ENCODE assay signal across 8 mouse cellular contexts in the genomic region with DNA sequence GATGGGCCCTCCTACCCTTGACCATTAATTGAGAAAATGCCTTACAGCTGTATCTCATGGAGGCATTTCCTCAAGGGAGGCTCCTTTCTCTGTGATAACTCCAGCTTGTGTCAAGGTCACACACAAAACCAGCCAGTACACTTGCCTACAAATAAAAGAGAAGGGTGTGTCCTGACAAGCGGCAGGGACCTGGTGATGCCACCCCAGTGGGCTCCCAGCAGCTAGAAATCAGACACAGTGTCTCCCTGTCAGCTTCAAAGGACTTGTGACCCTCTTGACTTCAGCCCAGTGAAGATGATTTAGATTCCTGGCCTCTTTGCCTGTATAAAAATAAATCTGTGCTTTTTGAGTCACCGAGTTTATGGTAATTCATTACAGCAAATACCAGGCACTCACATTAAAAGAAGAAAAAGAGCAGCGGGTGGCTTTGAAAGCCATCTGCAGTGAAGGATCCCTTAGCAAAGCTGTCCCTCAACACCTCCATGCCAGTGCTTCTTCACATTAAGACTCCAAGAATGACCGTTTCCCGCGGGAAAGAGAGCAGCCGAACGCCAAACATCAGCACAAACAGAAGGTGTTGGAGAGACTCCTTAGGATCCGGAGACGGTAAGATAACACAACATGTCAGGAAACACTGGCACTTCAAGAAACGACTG.
DNase-seq lines count a peak whose midpoint lies in the region; ATAC-seq and TF ChIP-seq lines count a peak whose summit lies in the region.

No protein-coding gene starts in this region.

- H3K27me3 ChIP-seq in embryonic facial prominence, embryonic 15.5 days = no peaks in the 10 kb centered on the region
- no peaks in the 10 kb centered on the region for H3K27me3 ChIP-seq in hindbrain, embryonic 12.5 days
- no peaks in the 10 kb centered on the region for H3K27me3 ChIP-seq in liver, embryonic 16.5 days (ENCODE audit: control insufficient read depth, insufficient read depth, low read depth, low read length)
- H3K27me3 ChIP-seq in stomach, postnatal 0 days (ENCODE audit: control insufficient read depth, insufficient read depth, low read length) = no peaks in the 10 kb centered on the region

- peak; percentile 37 to 43 for DNase-seq in right cerebral cortex, adult 2 months (ENCODE audit: low spot score in 2 of 2)
- no peak for DNase-seq in right cerebral cortex, postnatal 10 days (ENCODE audit: low spot score in 2 of 2)
- no peak for DNase-seq in stomach, postnatal 0 days (ENCODE audit: low spot score)
- DNase-seq in gastrocnemius, postnatal 14 days = no peak
- DNase-seq in spleen, postnatal 10 days (ENCODE audit: low spot score in 2 of 2) = no peak

- WGBS in embryonic facial prominence, embryonic 15.5 days = 8% methylated on average over 11 of the region's 11 CpGs
- WGBS in hindbrain, embryonic 12.5 days = 8% methylated on average over 11 of the region's 11 CpGs
- WGBS in liver, embryonic 16.5 days (ENCODE audit: insufficient replicate concordance) = 3% methylated on average over 11 of the region's 11 CpGs
- 5% methylated on average over 11 of the region's 11 CpGs for WGBS in stomach, postnatal 0 days

- no peak for TF ChIP-seq EP300 in stomach, postnatal 0 days (optimal IDR thresholded peaks at IDR 0.05)

- TF ChIP-seq CTCF in stomach, postnatal 0 days (IDR thresholded peaks at IDR 0.05; ENCODE audit: low read depth) = no peak

- H3K27ac ChIP-seq in embryonic facial prominence, embryonic 15.5 days (replicated peaks) = no peak overlapping the region
- H3K27ac ChIP-seq in hindbrain, embryonic 12.5 days = 0 out of 2 replicates have a peak overlapping the region, but pooled peaks have one; percentile 17
- H3K27ac ChIP-seq in liver, embryonic 16.5 days (ENCODE audit: low read length) = no peak overlapping the region
- peak overlapping the region; percentile 42; the same call in 1 of the 2 replicates for H3K27ac ChIP-seq in stomach, postnatal 0 days (replicated peaks)

- no peak overlapping the region for H3K9ac ChIP-seq in embryonic facial prominence, embryonic 15.5 days
- peak overlapping the region; percentile 35; the same call in 1 of the 2 replicates for H3K9ac ChIP-seq in hindbrain, embryonic 12.5 days
- no peak overlapping the region for H3K9ac ChIP-seq in liver, embryonic 16.5 days (ENCODE audit: low read depth, low read length)
- no peak overlapping the region for H3K9ac ChIP-seq in stomach, postnatal 0 days (ENCODE audit: low read length)

- intact Hi-C loops in gastrocnemius, postnatal 14 days (cut with DNase I; ENCODE audit: low total_unique reads) = no loop called here

- no peaks in the 10 kb centered on the region for H3K36me3 ChIP-seq in embryonic facial prominence, embryonic 15.5 days
- H3K36me3 ChIP-seq in hindbrain, embryonic 12.5 days = no peaks in the 10 kb centered on the region
- H3K36me3 ChIP-seq in liver, embryonic 16.5 days (ENCODE audit: control insufficient read depth, insufficient read depth) = no peaks in the 10 kb centered on the region
- H3K36me3 ChIP-seq in stomach, postnatal 0 days (ENCODE audit: control insufficient read depth, insufficient read depth, low read length) = no peaks in the 10 kb centered on the region

- peak overlapping the region; percentile 46 for H3K4me2 ChIP-seq in embryonic facial prominence, embryonic 15.5 days (replicated peaks)
- peak overlapping the region; percentile 46 for H3K4me2 ChIP-seq in hindbrain, embryonic 12.5 days (replicated peaks)
- H3K4me2 ChIP-seq in liver, embryonic 16.5 days (ENCODE audit: low read depth, low read length) = peak overlapping the region; percentile 41
- peak overlapping the region; percentile 46 for H3K4me2 ChIP-seq in stomach, postnatal 0 days (replicated peaks; ENCODE audit: low read depth)

- H3K4me3 ChIP-seq in embryonic facial prominence, embryonic 15.5 days (replicated peaks) = peak overlapping the region; percentile 25
- H3K4me3 ChIP-seq in hindbrain, embryonic 12.5 days = peak overlapping the region; percentile 17
- peak overlapping the region; percentile 4 for H3K4me3 ChIP-seq in liver, embryonic 16.5 days (ENCODE audit: low read depth, low read length)
- peak overlapping the region; percentile 17; the same call in 1 of the 2 replicates for H3K4me3 ChIP-seq in stomach, postnatal 0 days (ENCODE audit: low read depth, low read length)

- peaks cover 11% of the 10 kb centered on the region for H3K4me1 ChIP-seq in embryonic facial prominence, embryonic 15.5 days
- H3K4me1 ChIP-seq in hindbrain, embryonic 12.5 days = peaks cover 14% of the 10 kb centered on the region
- peaks cover 5% of the 10 kb centered on the region for H3K4me1 ChIP-seq in liver, embryonic 16.5 days (ENCODE audit: control insufficient read depth, low read depth, low read length)
- H3K4me1 ChIP-seq in stomach, postnatal 0 days (replicated peaks; ENCODE audit: control insufficient read depth, insufficient read depth) = no peaks in the 10 kb centered on the region; the same call in 1 of the 2 replicates

- no peak for ATAC-seq in embryonic facial prominence, embryonic 15.5 days (ENCODE audit: insufficient number of reproducible peaks, low FRiP score, low TSS enrichment, low read depth)
- ATAC-seq in hindbrain, embryonic 12.5 days (ENCODE audit: low FRiP score) = no peak
- 0 out of 2 replicates have a peak, but pooled peaks have one; percentile 21 for ATAC-seq in liver, embryonic 16.5 days (ENCODE audit: low read depth)
- ATAC-seq in stomach, postnatal 0 days (ENCODE audit: low FRiP score, low TSS enrichment) = no peak

- H3K9me3 ChIP-seq in embryonic facial prominence, embryonic 15.5 days (replicated peaks) = no peaks in the 10 kb centered on the region
- no peaks in the 10 kb centered on the region for H3K9me3 ChIP-seq in hindbrain, embryonic 12.5 days (replicated peaks)
- no peaks in the 10 kb centered on the region for H3K9me3 ChIP-seq in liver, embryonic 16.5 days (replicated peaks; ENCODE audit: control insufficient read depth, low read length)
- H3K9me3 ChIP-seq in stomach, postnatal 0 days (ENCODE audit: control insufficient read depth, low read length) = no peaks in the 10 kb centered on the region

Comparison
In these comparisons a context has a peak if more than half of its experiments do, and no peak if none do; other contexts are left out.
1. DNase-seq: peak in right cerebral cortex, adult 2 months (2 of 2); none in right cerebral cortex, postnatal 10 days (0 of 2), stomach, postnatal 0 days (single experiment), gastrocnemius, postnatal 14 days (single experiment) and spleen, postnatal 10 days (0 of 2).
2. H3K27ac ChIP-seq: peak in hindbrain, embryonic 12.5 days (single experiment) and stomach, postnatal 0 days (single experiment); none in embryonic facial prominence, embryonic 15.5 days (single experiment) and liver, embryonic 16.5 days (single experiment).
3. Peak in every context shown above with its lines, with median percentiles within 50 percentile points of each other: H3K4me2 ChIP-seq and H3K4me3 ChIP-seq.